Mouse (Mus musculus): ENCODE data around the gene Gm13941. TPM values are rescaled to one million over a fixed set of nuclear protein-coding genes. Genes with fewer than 3 reads are reported as not detected.

Gene Gm13941
- polyA plus RNA-seq (2015; fragmentation: Nextera tagmentation; extraction: Ambion mirVana) = not detected in 2 replicates

DNA sequence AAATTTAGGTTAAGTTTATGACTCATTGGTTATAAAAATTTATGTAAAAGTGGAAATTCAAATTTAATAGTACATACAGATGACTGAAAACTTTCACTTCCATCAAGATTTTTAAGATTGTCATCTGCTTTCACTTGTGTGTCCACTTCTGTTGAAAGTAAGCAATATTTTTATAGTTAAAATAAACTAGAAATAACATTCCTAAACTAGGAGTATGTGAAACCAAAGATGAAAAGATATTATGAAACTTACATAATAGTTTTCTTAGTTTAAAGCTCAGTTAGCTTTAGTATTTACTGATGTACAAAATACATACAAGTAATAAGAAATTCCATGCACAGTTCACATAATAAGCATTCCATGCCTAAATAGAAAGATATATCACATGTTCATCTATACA, at the start of gene Gm13941:
Gm13941 (minus strand) TSS at position 101 of the 400 bp plus-strand sequence.
- Histone ChIP-seq H3K4me3 (replicated peaks; ENCODE audit: low read depth, low read length) (no peak within 1 kb of the TSS), H3K36me3 (ENCODE audit: insufficient read depth, low read length) (no peaks in the 10 kb centered on the region), H3K4me1 (replicated peaks; ENCODE audit: insufficient read depth, low read length) (no peaks in the 10 kb centered on the region), H3K9ac (ENCODE audit: low read depth, low read length) (no peak within 1 kb of the TSS), H3K4me2 (ENCODE audit: low read length) (no peak within 1 kb of the TSS), H3K27ac (no peak within 1 kb of the TSS), H3K9me3 (replicated peaks; ENCODE audit: low read length) (no peaks in the 10 kb centered on the region), H3K27me3 (ENCODE audit: insufficient read depth, low read length) (no peaks in the 10 kb centered on the region)
- DNase-seq (ENCODE audit: low spot score) = no peak
- ATAC-seq (replicated peaks; ENCODE audit: low FRiP score, low read depth) = no peak
- no peak for TF ChIP-seq CTCF (IDR thresholded peaks at IDR 0.05; ENCODE audit: low read depth)

- 72% methylated on average over 2 of the region's 2 CpGs for WGBS
Observed at GRCm38 (mm10) chr2:111152836-111153235, 47.1 kb upstream of the Gm13941 start, which contains the start of gene Gm15130. Gm15130 (minus strand) TSS chr2:111152936.

GRCm38 (mm10) chr2:111135739-111136138, 30.0 kb upstream of the Gm13941 start:
- Histone ChIP-seq H3K4me2 (ENCODE audit: low read length) (no peak overlapping the region), H3K9ac (ENCODE audit: low read depth, low read length) (no peak overlapping the region), H3K36me3 (ENCODE audit: insufficient read depth, low read length) (no peaks in the 10 kb centered on the region), H3K9me3 (replicated peaks; ENCODE audit: low read length) (no peaks in the 10 kb centered on the region), H3K4me3 (replicated peaks; ENCODE audit: low read depth, low read length) (no peak overlapping the region), H3K27ac (no peak overlapping the region), H3K4me1 (replicated peaks; ENCODE audit: insufficient read depth, low read length) (no peaks in the 10 kb centered on the region), H3K27me3 (ENCODE audit: insufficient read depth, low read length) (no peaks in the 10 kb centered on the region)
- ATAC-seq (replicated peaks; ENCODE audit: low FRiP score, low read depth) = no peak
- TF ChIP-seq CTCF (IDR thresholded peaks at IDR 0.05; ENCODE audit: low read depth) = no peak
- DNase-seq (ENCODE audit: low spot score) = no peak
- 62% methylated on average over 5 of the region's 5 CpGs for WGBS

More at GRCm38 (mm10) chr2:111152836-111153235, 47.1 kb upstream of the Gm13941 start, which contains the start of gene Gm15130:
- no peaks in the 10 kb centered on the region for H3K9me3 ChIP-seq (replicated peaks; ENCODE audit: low read length)
- no peaks in the 10 kb centered on the region for H3K27me3 ChIP-seq (ENCODE audit: insufficient read depth, low read length)
- DNase-seq (ENCODE audit: low spot score) (no peak), ATAC-seq (replicated peaks; ENCODE audit: low FRiP score, low read depth) (no peak)
- H3K4me2 ChIP-seq (ENCODE audit: low read length) = no peak within 1 kb of the TSS
- TF ChIP-seq CTCF (IDR thresholded peaks at IDR 0.05; ENCODE audit: low read depth) = no peak
- no peak within 1 kb of the TSS for H3K9ac ChIP-seq (ENCODE audit: low read depth, low read length)
- H3K36me3 ChIP-seq (ENCODE audit: insufficient read depth, low read length) = no peaks in the 10 kb centered on the region
- no peak within 1 kb of the TSS for H3K27ac ChIP-seq
- H3K4me1 ChIP-seq (replicated peaks; ENCODE audit: insufficient read depth, low read length) = no peaks in the 10 kb centered on the region
- no peak within 1 kb of the TSS for H3K4me3 ChIP-seq (replicated peaks; ENCODE audit: low read depth, low read length)

GRCm38 (mm10) chr2:111058586-111059261, 47.1 kb downstream of the Gm13941 start:
- TF ChIP-seq CTCF (IDR thresholded peaks at IDR 0.05; ENCODE audit: low read depth) = peak; percentile 85
- no peak overlapping the region for H3K4me3 ChIP-seq (replicated peaks; ENCODE audit: low read depth, low read length)
- WGBS = 93% methylated on average over 1 of the region's 1 CpGs

More at GRCm38 (mm10) chr2:111058586-111059261, 47.1 kb downstream of the Gm13941 start:
- H3K27me3 ChIP-seq (ENCODE audit: insufficient read depth, low read length) = no peaks in the 10 kb centered on the region
- no peaks in the 10 kb centered on the region for H3K9me3 ChIP-seq (replicated peaks; ENCODE audit: low read length)
- DNase-seq (ENCODE audit: low spot score) (peak; percentile 79), ATAC-seq (replicated peaks; ENCODE audit: low FRiP score, low read depth) (peak; percentile 61; the same call in 1 of the 2 replicates)
- no peak overlapping the region for H3K27ac ChIP-seq
- no peak overlapping the region for H3K9ac ChIP-seq (ENCODE audit: low read depth, low read length)
- no peaks in the 10 kb centered on the region for H3K36me3 ChIP-seq (ENCODE audit: insufficient read depth, low read length)
- no peaks in the 10 kb centered on the region for H3K4me1 ChIP-seq (replicated peaks; ENCODE audit: insufficient read depth, low read length)
- H3K4me2 ChIP-seq (ENCODE audit: low read length) = no peak overlapping the region

Other genes with a start within 250 kb of the Gm13941 start
- gene Ano3, start 155.1 kb downstream of the Gm13941 start, polyA plus RNA-seq (2015; fragmentation: Nextera tagmentation; extraction: Ambion mirVana) = 0.50 and 0.57 TPM in 2 replicates
- not detected in 2 replicates for gene Gm15130, start 47.0 kb upstream of the Gm13941 start, polyA plus RNA-seq (2015; fragmentation: Nextera tagmentation; extraction: Ambion mirVana)
- gene 4930430A15Rik, start 123.6 kb upstream of the Gm13941 start, polyA plus RNA-seq (2015; fragmentation: Nextera tagmentation; extraction: Ambion mirVana) = not detected in 2 replicates
- not detected in 2 replicates for gene Olfr1275, start 129.3 kb upstream of the Gm13941 start, polyA plus RNA-seq (2015; fragmentation: Nextera tagmentation; extraction: Ambion mirVana)
- gene Olfr1276, start 148.5 kb upstream of the Gm13941 start, polyA plus RNA-seq (2015; fragmentation: Nextera tagmentation; extraction: Ambion mirVana) = not detected in 2 replicates
- not detected in 2 replicates for gene Olfr1277, start 168.1 kb upstream of the Gm13941 start, polyA plus RNA-seq (2015; fragmentation: Nextera tagmentation; extraction: Ambion mirVana)
- not detected in 2 replicates for gene Olfr1278, start 184.2 kb upstream of the Gm13941 start, polyA plus RNA-seq (2015; fragmentation: Nextera tagmentation; extraction: Ambion mirVana)
- not detected in 2 replicates for gene Olfr1279, start 194.7 kb upstream of the Gm13941 start, polyA plus RNA-seq (2015; fragmentation: Nextera tagmentation; extraction: Ambion mirVana)
- not detected in 2 replicates for gene Olfr1280, start 208.0 kb upstream of the Gm13941 start, polyA plus RNA-seq (2015; fragmentation: Nextera tagmentation; extraction: Ambion mirVana)
- not detected in 2 replicates for gene Olfr1281, start 220.5 kb upstream of the Gm13941 start, polyA plus RNA-seq (2015; fragmentation: Nextera tagmentation; extraction: Ambion mirVana)
- not detected in 2 replicates for gene Olfr1282, start 230.1 kb upstream of the Gm13941 start, polyA plus RNA-seq (2015; fragmentation: Nextera tagmentation; extraction: Ambion mirVana)

Data from kidney, postnatal 0 days (tissue).